Mouse (Mus musculus): ENCODE data around the gene Clock. TPM values are rescaled to one million over a fixed set of nuclear protein-coding genes. Genes with fewer than 3 reads are reported as not detected.
A peak's percentile ranks its signal among the peaks of the same experiment; 100 is the strongest.

The Clock gene
- polyA plus RNA-seq, 1 experiment: 29.1 TPM

- Histone ChIP-seq H3K27ac (ENCODE audit: insufficient read depth, low read length) (no peak overlapping the region), H3K4me3 (ENCODE audit: insufficient read depth, low read length) (no peak overlapping the region), H3K4me1 (ENCODE audit: control insufficient read depth, insufficient read depth, low read length) (no peaks in the 10 kb centered on the region)
- TF ChIP-seq CTCF (IDR thresholded peaks at IDR 0.05; ENCODE audit: borderline replicate concordance, insufficient read depth, low read length): no peak
- no peak for TF ChIP-seq POLR2A (IDR thresholded peaks at IDR 0.05; ENCODE audit: low read depth, low read length)
Measured at GRCm38 (mm10) chr5:76321249-76322196, 16.9 kb upstream of the Clock start.

GRCm38 (mm10) chr5:76308206-76308605, 3.6 kb upstream of the Clock start:
- no peak for TF ChIP-seq POLR2A (IDR thresholded peaks at IDR 0.05; ENCODE audit: low read depth, low read length)
- TF ChIP-seq CTCF (IDR thresholded peaks at IDR 0.05; ENCODE audit: borderline replicate concordance, insufficient read depth, low read length): no peak
- no peak overlapping the region for H3K27ac ChIP-seq (ENCODE audit: insufficient read depth, low read length)
- no peak overlapping the region for H3K4me3 ChIP-seq (ENCODE audit: insufficient read depth, low read length)
- H3K4me1 ChIP-seq (ENCODE audit: control insufficient read depth, insufficient read depth, low read length): no peaks in the 10 kb centered on the region

- Histone ChIP-seq H3K4me3 (ENCODE audit: insufficient read depth, low read length) (no peak overlapping the region), H3K4me1 (ENCODE audit: control insufficient read depth, insufficient read depth, low read length) (no peaks in the 10 kb centered on the region), H3K27ac (ENCODE audit: insufficient read depth, low read length) (no peak overlapping the region)
- TF ChIP-seq CTCF (IDR thresholded peaks at IDR 0.05; ENCODE audit: borderline replicate concordance, insufficient read depth, low read length) (no peak), POLR2A (IDR thresholded peaks at IDR 0.05; ENCODE audit: low read depth, low read length) (no peak)
Measured at GRCm38 (mm10) chr5:76306261-76306660, 1.7 kb upstream of the Clock start.

GRCm38 (mm10) chr5:76305616-76306015, 1.0 kb upstream of the Clock start:
- Histone ChIP-seq H3K4me3 (ENCODE audit: insufficient read depth, low read length) (peak overlapping the region; percentile 31), H3K27ac (ENCODE audit: insufficient read depth, low read length) (no peak overlapping the region), H3K4me1 (ENCODE audit: control insufficient read depth, insufficient read depth, low read length) (no peaks in the 10 kb centered on the region)
- TF ChIP-seq CTCF (IDR thresholded peaks at IDR 0.05; ENCODE audit: borderline replicate concordance, insufficient read depth, low read length) (no peak), POLR2A (IDR thresholded peaks at IDR 0.05; ENCODE audit: low read depth, low read length) (peak; percentile 39; the same call in 1 of the 2 replicates)

- TF ChIP-seq CTCF (IDR thresholded peaks at IDR 0.05; ENCODE audit: borderline replicate concordance, insufficient read depth, low read length): no peak
- TF ChIP-seq POLR2A (IDR thresholded peaks at IDR 0.05; ENCODE audit: low read depth, low read length): no peak
- H3K4me3 ChIP-seq (ENCODE audit: insufficient read depth, low read length): peak overlapping the region; percentile 78
Measured at GRCm38 (mm10) chr5:76303745-76304451, 694 bp downstream of the Clock start.

GRCm38 (mm10) chr5:76303379-76303744, 1.2 kb downstream of the Clock start:
- Histone ChIP-seq H3K27ac (ENCODE audit: insufficient read depth, low read length) (peak overlapping the region; percentile 16; the same call in 1 of the 2 replicates), H3K4me3 (ENCODE audit: insufficient read depth, low read length) (peak overlapping the region; percentile 78), H3K4me1 (ENCODE audit: control insufficient read depth, insufficient read depth, low read length) (no peaks in the 10 kb centered on the region)
- TF ChIP-seq POLR2A (IDR thresholded peaks at IDR 0.05; ENCODE audit: low read depth, low read length) (no peak), CTCF (IDR thresholded peaks at IDR 0.05; ENCODE audit: borderline replicate concordance, insufficient read depth, low read length) (no peak)

More at GRCm38 (mm10) chr5:76303745-76304451, 694 bp downstream of the Clock start:
- peak overlapping the region; percentile 94 for H3K27ac ChIP-seq (ENCODE audit: insufficient read depth, low read length)
- no peaks in the 10 kb centered on the region for H3K4me1 ChIP-seq (ENCODE audit: control insufficient read depth, insufficient read depth, low read length)

GRCm38 (mm10) chr5:76302009-76302408, 2.6 kb downstream of the Clock start:
- Histone ChIP-seq H3K4me1 (ENCODE audit: control insufficient read depth, insufficient read depth, low read length) (peaks cover 1% of the 10 kb centered on the region; the same call in 1 of the 2 replicates), H3K27ac (ENCODE audit: insufficient read depth, low read length) (no peak overlapping the region), H3K4me3 (ENCODE audit: insufficient read depth, low read length) (no peak overlapping the region)
- TF ChIP-seq POLR2A (IDR thresholded peaks at IDR 0.05; ENCODE audit: low read depth, low read length) (no peak), CTCF (IDR thresholded peaks at IDR 0.05; ENCODE audit: borderline replicate concordance, insufficient read depth, low read length) (no peak)

- no peak overlapping the region for H3K4me3 ChIP-seq (ENCODE audit: insufficient read depth, low read length)
- H3K4me1 ChIP-seq (ENCODE audit: control insufficient read depth, insufficient read depth, low read length): no peaks in the 10 kb centered on the region
- no peak for TF ChIP-seq POLR2A (IDR thresholded peaks at IDR 0.05; ENCODE audit: low read depth, low read length)
- TF ChIP-seq CTCF (IDR thresholded peaks at IDR 0.05; ENCODE audit: borderline replicate concordance, insufficient read depth, low read length): no peak
- no peak overlapping the region for H3K27ac ChIP-seq (ENCODE audit: insufficient read depth, low read length)
Measured at GRCm38 (mm10) chr5:76289234-76289691, 15.3 kb downstream of the Clock start.

- H3K27ac ChIP-seq (ENCODE audit: insufficient read depth, low read length): no peak overlapping the region
- H3K4me3 ChIP-seq (ENCODE audit: insufficient read depth, low read length): no peak overlapping the region
- no peak for TF ChIP-seq CTCF (IDR thresholded peaks at IDR 0.05; ENCODE audit: borderline replicate concordance, insufficient read depth, low read length)
- no peak for TF ChIP-seq POLR2A (IDR thresholded peaks at IDR 0.05; ENCODE audit: low read depth, low read length)
- H3K4me1 ChIP-seq (ENCODE audit: control insufficient read depth, insufficient read depth, low read length): no peaks in the 10 kb centered on the region
Measured at GRCm38 (mm10) chr5:76288256-76288655, 16.3 kb downstream of the Clock start.
